Mouse (Mus musculus): ENCODE measurements around the gene Gm21969.

- TF ChIP-seq POLR2A (IDR thresholded peaks at IDR 0.05; ENCODE audit: low read depth, low read length) = no peak
- no peak for TF ChIP-seq CTCF (IDR thresholded peaks at IDR 0.05; ENCODE audit: extremely low read depth, insufficient read length, insufficient replicate concordance, low read depth, low read length)
Measured at GRCm38 (mm10) chr4:139575673-139576003, 27.3 kb upstream of the Gm21969 start.

Data from small intestine, adult 2 months (tissue).